Mouse (Mus musculus): ENCODE measurements at regions not wholly inside any gene's neighbourhood (a gene's known extent, or its start where the extent isn't known, plus 50 kb on each side); places are given as distances from the start of the nearest gene placed in this dataset.

DNA sequence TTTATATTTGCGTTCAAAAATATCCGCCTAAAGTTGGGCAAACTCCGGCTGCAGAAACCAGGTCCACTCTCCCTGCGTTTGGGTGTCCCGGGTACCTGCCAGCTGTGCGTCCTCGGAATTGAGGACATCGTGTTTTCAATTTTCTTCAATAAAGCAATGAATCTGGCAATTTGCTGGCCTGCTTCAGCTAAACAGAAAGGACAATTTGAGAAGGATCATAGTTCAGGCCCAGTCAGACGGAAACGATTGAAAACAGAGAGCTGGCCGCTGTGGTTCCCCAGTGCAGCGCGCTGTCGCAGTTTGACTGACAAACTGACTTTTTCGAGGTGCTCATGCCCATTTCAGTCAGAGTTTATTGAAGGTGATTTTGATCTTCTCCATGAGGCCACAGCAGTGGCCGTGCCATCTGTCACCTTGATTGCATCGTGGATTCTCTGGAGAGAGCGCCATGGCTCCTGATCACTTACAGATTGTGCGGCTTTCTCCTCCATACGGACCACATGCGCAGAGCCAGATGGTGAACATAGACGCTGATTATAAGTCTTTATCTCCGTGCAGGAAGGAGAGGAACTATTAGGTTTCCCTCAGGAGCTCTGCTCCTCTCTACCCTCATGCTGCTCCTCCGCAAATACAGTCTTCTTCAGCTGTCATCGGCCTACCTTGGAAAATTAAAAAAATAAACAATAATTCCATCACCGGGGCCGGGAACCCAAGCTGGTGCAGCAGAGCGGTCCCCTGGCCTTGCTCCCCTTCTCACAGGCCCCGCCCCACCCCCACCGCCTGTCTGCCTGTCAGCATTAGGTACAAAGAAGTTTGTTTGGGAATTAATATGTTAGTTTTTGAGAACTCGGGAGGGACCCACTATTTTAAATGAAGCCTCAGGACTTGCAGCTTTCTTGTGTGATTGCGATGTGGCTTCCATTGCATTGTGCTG, 677.5 kb downstream of the Cypt12 start:
- TF ChIP-seq CTCF (IDR thresholded peaks at IDR 0.05; ENCODE audit: low read depth, low read length) (no peak), TAL1 (conservative IDR thresholded peaks at IDR 0.05; ENCODE audit: low read depth, low read length) (no peak)
